Mouse (Mus musculus) bone marrow macrophage, adult 2 months (primary cell): ENCODE results near the gene Ric8b.

Experiments used
- CTCF ChIP-seq: IDR thresholded peaks from 2 replicates; pipeline ENCODE4 v1.5.1; 2012; ENCODE audit warnings: low read depth, mild to moderate bottlenecking, low read length, moderate library complexity
- POLR2A ChIP-seq: IDR thresholded peaks from 2 replicates; pipeline ENCODE4 v1.6.1; 2012; ENCODE audit warnings: mild to moderate bottlenecking, low read depth, low read length, borderline replicate concordance

- TF ChIP-seq CTCF (no peak), POLR2A (no peak)
These were observed 110.3 kb downstream of the Ric8b start for GRCm38 (mm10) chr10:85027619-85028175.
